Mouse (Mus musculus) urinary bladder, adult 2 months (tissue): ENCODE measurements around the gene Rptor. TPM values are rescaled to one million over a fixed set of nuclear protein-coding genes. Genes with fewer than 3 reads are reported as not detected.
"Not testable (repeated sequence)": the region's sequence is repeated elsewhere in the genome, so short reads cannot be mapped to it uniquely, and the experiment has no call there.

Source experiments
- DNase-seq: peaks from one replicate; pipeline ENCODE4 v3.0.0; 2022; ENCODE audit warnings: low spot score
- polyA plus RNA-seq: library from polyadenylated mRNA; depleted of rRNA; stranded (reverse); fragments of >200 nt; gene quantifications from 2 replicates; pipeline ENCODE4 v1.2.3, GENCODE M21; 2012

The Rptor gene
- polyA plus RNA-seq, 1 experiment: 14.1 TPM

DNA sequence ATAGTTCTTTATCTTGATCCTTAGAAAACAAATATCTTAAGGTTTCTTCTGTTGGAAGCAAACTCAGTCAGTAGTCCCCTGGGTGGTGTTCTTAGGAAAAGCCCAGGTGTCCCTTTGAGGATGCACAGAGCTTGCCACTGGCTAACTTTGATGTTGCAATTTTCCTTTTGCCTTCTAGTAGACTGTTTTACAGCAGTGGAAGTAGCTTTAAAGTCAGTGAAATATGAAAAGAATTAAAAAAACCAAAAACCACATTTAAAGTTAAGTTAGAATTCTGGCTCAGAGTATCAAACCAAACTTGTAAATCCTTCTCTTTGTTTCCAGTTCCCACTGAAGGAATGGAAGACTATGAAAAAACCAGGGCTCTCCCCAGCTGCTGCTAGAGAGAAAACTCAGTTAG lies 47.8 kb downstream of the Rptor start:
- DNase-seq: no peak

- no peak for DNase-seq
Measured at GRCm38 (mm10) chr11:119653336-119653735, 50.6 kb downstream of the Rptor start.

DNA sequence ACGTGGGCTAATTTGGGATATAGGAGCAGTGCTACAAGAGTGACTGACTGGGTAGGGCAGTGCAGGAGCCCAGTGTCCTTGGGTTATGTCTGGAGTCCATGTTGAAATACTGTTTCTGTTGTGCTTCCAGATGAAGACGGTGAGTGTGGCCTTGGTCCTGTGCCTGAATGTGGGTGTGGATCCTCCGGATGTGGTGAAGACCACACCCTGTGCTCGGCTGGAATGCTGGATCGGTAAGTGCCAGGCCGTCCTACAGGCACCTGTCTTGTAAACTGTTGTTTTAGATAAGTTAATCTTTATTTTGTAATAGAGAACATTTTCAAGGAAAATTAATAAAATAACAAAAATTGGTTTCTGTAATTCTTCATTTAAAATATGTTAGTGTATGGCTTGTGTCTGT lies 54.8 kb downstream of the Rptor start:
- no peak for DNase-seq

GRCm38 (mm10) chr11:119659296-119659695 lies 56.6 kb downstream of the Rptor start:
- no peak for DNase-seq

DNA sequence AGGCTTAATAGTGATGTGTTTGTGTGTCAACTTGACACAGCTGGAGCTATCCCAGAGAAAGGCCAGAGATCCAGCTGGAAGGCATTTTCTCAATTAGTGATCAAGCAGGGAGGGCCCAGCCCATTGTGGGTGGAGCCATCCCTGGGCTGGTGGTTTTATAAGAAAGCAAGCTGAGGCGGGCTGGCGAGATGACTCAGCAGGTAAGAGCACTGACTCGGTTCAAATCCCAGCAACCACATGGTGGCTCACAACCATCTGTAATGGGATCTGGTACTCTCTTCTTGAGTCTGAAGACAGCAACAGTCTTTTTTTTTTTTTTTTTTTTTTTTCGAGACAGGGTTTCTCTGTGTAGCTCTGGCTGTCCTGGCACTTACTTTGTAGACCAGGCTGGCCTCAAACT lies 58.8 kb downstream of the Rptor start:
- DNase-seq: not testable (repeated sequence)

GRCm38 (mm10) chr11:119663876-119664275 lies 61.2 kb downstream of the Rptor start:
- no peak for DNase-seq

- no peak for DNase-seq
Measured at GRCm38 (mm10) chr11:119664678-119665307, 62.1 kb downstream of the Rptor start.

DNA sequence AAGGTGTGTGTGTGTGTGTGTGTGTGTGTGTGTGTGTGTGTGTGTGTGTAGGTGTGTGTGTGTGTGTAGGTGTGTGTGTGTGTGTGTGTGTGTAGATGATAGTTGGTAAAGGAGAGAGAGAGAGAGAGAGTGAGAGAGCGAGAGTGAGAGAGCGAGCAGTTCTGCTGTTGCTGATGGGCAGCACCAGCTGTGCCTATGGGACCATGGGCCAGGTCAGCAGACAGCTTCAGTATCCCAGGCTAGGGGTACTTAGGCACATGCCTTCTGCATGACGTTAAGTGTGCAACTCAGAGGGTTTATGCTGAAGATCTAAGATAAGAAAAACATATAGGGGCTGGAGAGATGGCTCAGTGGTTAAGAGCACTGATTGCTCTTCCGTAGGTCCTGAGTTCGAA lies 62.6 kb downstream of the Rptor start:
- DNase-seq: no peak

DNA sequence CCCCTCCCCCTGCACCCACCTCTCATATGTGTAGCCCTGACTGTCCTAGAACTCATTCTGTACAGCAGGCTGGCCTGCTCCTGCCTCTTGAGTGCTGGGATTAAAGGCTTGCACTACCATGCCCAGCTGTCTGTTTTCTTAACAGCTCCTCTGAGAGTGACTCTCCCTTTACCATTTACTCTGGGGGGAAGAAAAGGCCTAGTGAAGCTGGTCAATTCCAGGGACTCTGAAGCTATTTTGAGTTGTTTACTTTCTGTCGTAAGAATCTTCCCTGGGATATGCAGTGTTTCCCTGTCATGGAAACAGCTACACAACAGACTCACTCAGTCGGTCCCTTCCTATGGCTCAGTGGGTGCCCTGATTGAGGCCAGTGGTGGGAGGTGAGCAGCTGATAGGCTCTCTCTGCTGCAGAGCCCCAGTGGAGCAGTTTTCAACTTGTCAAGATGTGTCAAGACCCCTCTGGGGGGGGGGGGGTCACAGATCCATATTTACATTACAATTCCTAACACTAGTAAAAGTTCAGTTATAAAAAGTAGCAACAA lies 63.9 kb downstream of the Rptor start:
- DNase-seq: no peak

GRCm38 (mm10) chr11:119670690-119671666 lies 68.3 kb downstream of the Rptor start:
- DNase-seq: no peak

- no peak for DNase-seq
Measured at GRCm38 (mm10) chr11:119672041-119672440, 69.3 kb downstream of the Rptor start.

DNA sequence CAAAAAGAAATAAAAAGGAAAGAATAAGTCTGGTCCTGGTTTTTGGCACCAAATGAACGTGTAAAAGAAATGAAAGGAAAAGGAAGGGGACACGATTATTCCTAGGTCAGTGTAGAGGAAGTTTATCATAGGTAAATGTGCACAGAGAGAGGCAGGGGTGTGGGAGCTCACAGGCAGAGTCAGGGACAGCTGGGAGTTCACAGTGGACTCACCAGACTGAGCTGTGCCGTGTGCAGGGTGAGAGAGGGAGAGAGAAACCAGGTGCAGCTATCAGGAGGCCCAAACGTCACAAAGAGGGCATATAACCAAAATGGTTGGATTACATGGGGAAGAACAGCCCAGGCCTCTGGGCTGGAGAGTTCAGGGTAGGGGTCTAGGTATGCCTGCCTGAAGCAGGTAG lies 70.1 kb downstream of the Rptor start:
- DNase-seq: no peak

GRCm38 (mm10) chr11:119674835-119675234 lies 72.1 kb downstream of the Rptor start:
- DNase-seq: no peak

DNA sequence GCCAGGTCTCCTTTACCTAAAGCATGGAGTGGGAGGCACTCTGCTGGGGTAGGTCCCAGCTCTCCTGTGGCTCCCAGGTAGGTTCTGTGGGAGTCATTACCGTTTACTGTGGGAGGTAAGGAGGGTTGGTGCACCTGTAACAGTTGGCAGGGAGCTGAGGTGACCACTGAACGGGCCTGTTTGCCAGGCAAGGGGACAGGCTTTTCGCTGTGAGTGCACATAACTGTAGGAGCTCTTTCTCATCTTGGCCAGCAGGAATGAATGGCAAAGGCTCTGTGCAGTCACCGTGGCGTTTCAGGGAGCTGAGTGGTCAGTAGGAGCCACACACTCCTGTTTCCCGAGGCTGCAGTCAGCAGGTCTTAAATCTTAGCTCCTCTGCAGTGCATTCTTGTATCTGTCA lies 72.8 kb downstream of the Rptor start:
- DNase-seq: no peak

DNA sequence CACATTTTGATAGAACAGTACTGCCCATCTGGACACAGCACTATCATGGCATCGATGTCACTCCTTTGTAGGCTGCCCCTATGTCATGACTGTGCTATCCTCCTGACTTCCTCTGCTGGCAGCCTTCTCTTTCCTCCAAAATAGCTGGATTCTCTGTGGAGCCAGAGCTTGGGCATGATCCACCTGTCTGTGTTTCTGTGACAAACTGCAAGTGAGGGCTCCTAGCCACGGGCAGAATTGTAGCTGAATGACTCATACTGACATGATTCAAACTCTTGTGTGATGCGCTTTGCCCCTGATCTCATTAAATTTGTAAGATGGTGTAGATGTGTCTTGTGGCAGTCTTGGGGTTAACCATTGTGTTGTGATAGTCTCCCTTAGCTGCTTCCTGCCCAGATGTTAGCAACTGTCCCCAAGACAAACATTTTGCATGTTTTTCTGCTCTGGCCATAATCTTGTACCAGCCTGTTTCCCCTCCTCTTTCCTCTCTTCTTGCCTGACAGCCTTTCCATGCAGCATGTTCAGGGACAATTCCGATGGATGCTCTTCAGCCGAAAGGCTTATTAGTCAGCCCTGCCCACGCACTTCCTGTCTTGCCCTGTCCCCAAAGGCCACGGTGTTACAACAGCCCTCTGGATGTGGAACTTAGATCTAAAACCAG lies 74.2 kb downstream of the Rptor start:
- no peak for DNase-seq

DNA sequence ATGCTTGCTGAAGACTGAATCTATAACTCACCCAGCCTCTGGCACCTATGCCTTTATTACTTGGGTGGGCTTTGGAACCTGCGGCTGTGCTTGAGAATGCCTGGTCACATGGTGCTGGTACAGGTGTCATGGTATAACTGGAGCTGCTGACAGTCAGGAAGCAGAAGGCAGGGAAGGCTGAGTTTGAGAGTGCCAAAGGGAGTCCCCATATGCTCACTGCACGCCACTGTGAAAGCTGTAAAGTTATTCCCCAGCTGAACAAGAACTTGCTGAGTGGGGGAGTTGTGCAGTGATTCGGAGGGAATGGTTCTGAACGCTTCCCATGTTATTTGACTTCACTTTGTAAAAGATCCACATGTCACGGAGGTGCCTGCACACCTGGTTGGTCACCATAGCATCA lies 75.7 kb downstream of the Rptor start:
- no peak for DNase-seq

DNA sequence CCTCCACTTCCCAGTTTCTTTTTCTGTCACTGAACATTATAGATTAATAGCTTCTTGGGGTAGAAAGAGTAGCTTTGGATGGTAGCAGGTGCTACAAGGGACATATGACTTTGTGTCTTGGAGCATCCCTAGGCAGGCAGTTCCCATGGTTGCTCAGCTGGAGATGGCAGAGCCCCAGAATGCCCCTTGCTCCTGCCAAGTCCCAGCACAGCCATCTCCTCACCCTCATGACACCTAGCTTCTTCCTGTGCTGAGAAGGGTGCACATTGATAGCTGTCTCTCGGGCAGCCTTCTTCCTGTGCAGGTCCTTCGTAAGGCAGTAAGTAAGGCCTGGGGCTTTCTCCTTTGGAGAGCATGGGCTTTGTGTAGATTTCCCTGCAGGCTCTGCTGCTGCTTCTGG lies 78.0 kb downstream of the Rptor start:
- DNase-seq: no peak

DNA sequence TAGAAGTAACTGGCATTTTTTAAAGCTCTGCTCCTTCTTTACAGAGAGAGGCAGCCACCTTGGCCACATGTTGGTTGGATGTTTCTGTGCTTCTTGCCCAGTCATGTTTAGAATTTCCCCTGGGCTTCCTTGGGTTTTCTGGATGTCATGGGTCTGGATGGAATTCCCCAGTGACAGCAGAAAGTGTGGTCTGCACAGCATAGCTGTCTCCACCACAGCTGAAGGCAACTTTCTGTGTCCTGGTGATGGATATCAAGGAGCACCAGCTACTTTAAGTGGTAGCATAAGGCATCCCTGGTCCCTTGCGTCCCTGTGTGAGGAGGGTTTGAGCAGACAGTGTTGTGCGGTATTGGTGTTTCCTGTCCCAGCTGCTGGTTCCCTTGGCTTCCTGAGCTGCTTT lies 79.6 kb downstream of the Rptor start:
- DNase-seq: no peak

DNA sequence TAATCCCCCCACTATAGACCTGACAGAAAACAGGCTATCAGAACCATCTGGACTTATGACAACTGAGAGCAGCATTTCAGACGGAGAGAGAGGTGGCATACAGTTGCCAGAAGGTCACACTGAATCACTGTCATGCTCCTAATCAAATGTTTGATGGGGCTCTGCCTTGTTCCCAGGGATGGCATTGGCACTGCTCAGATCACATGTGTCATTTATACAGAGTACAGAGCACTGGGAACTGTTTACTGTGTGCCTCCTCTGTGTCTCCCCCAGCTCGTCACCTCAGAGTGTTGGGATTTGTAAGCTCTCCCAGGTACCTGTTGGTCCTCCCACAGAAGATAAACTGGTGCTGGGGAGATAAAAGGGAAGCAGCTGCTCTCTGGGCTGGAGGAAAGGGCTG lies 81.1 kb downstream of the Rptor start:
- DNase-seq: no peak

DNA sequence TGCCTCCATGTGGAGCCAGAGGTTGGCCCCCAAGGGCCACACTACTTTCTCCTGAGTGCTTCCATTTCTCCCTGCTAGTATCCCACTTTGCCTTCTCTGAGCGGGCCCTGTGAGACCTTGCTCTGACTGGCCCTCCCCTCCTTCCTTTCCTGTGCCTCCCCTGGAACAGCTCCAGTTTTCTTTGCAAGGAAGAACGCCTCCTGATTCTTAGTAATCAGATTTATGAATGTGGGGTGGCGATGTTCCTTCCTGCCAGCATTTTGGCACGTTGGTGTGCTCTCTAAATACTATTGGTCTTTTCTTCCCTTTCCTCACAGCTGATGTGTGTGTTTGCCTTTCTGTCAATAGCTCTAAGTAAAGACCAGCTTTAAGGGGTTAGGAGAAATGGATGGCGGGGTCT lies 82.8 kb downstream of the Rptor start:
- no peak for DNase-seq

GRCm38 (mm10) chr11:119685910-119686659 lies 83.4 kb downstream of the Rptor start:
- DNase-seq: no peak

DNA sequence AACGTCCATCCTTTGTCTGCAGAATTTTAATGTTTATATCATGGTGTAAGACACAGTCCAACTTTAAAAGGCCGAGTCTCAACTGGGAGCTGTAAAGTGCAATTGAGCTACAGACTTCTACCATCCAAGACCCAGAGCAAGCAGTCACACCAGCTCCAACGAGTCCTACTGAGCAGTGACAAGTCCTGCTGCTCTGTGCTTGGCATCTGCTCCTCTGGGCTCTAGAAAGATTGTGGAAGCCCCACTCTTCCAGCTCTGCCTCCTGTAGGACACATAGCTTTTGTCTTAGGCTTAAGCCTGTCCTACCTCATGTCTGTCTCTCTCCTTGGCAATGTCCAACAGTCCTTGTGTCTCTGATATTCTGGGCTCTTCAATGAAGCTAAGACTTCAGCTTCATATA lies 84.6 kb downstream of the Rptor start:
- DNase-seq: no peak
